Mouse (Mus musculus): ENCODE data around the gene Crtap.

GRCm38 (mm10) chr9:114425576-114425975, 35.1 kb upstream of the Crtap start:
- no peak for TF ChIP-seq CTCF (IDR thresholded peaks at IDR 0.05; ENCODE audit: control insufficient read depth, insufficient read depth, low read length)
- TF ChIP-seq POLR2A (IDR thresholded peaks at IDR 0.05; ENCODE audit: borderline replicate concordance, control insufficient read depth, low read depth, low read length) = no peak
